Mouse (Mus musculus): Measurements from ENCODE around the gene Chmp1a. TPM values are rescaled to one million over a fixed set of nuclear protein-coding genes. Genes with fewer than 3 reads are reported as not detected.

Gene Chmp1a
- polyA plus RNA-seq, 1 experiment from 2014 or later: 95.4 TPM

- peaks cover 31% of the 10 kb centered on the region for H3K4me1 ChIP-seq (replicated peaks; ENCODE audit: control insufficient read depth, insufficient read depth, low read length)
- ATAC-seq (replicated peaks; ENCODE audit: low FRiP score): no peak
- no peak for DNase-seq (ENCODE audit: low spot score)
- H3K4me3 ChIP-seq (ENCODE audit: low read depth, low read length): no peak overlapping the region
- WGBS: 70% methylated on average over 5 of the region's 5 CpGs
- no peaks in the 10 kb centered on the region for H3K36me3 ChIP-seq (ENCODE audit: control insufficient read depth, insufficient read depth, low read length)
- H3K4me2 ChIP-seq: no peak overlapping the region
- no peaks in the 10 kb centered on the region for H3K27me3 ChIP-seq (replicated peaks; ENCODE audit: control insufficient read depth, insufficient read depth, low read length)
- no peaks in the 10 kb centered on the region for H3K9me3 ChIP-seq (ENCODE audit: control insufficient read depth, low read length)
- no peak overlapping the region for H3K9ac ChIP-seq (ENCODE audit: low read depth, low read length)
- H3K27ac ChIP-seq (ENCODE audit: low read depth, low read length): no peak overlapping the region
Measured at GRCm38 (mm10) chr8:123155177-123155576, 57.4 kb downstream of the Chmp1a start.

Other genes with a start within 250 kb of the Chmp1a start
- gene Ankrd11, start 170.5 kb downstream of the Chmp1a start, polyA plus RNA-seq (2014; fragmentation: Nextera tagmentation; extraction: Ambion mirVana): 49.2 and 53.8 TPM in 2 replicates
- 41.3 and 46.0 TPM in 2 replicates for gene Spg7, start 149.8 kb downstream of the Chmp1a start, polyA plus RNA-seq (2014; fragmentation: Nextera tagmentation; extraction: Ambion mirVana)
- gene Rpl13, start 110.4 kb downstream of the Chmp1a start, polyA plus RNA-seq (2014; fragmentation: Nextera tagmentation; extraction: Ambion mirVana): 1,965 and 2,035 TPM in 2 replicates
- gene Cpne7, start 95.4 kb downstream of the Chmp1a start, polyA plus RNA-seq (2014; fragmentation: Nextera tagmentation; extraction: Ambion mirVana): 5.2 and 5.9 TPM in 2 replicates
- 4.6 and 5.6 TPM in 2 replicates for gene Sult5a1, start 54.4 kb downstream of the Chmp1a start, polyA plus RNA-seq (2014; fragmentation: Nextera tagmentation; extraction: Ambion mirVana)
- gene Dpep1, start 26.5 kb downstream of the Chmp1a start, polyA plus RNA-seq (2014; fragmentation: Nextera tagmentation; extraction: Ambion mirVana): 0.52 and 1.3 TPM in 2 replicates
- gene Spata33, start 69 bp upstream of the Chmp1a start, polyA plus RNA-seq (2014; fragmentation: Nextera tagmentation; extraction: Ambion mirVana): 1.4 and 1.7 TPM in 2 replicates
- 22.8 and 25.0 TPM in 2 replicates for gene Cdk10, start 12.1 kb upstream of the Chmp1a start, polyA plus RNA-seq (2014; fragmentation: Nextera tagmentation; extraction: Ambion mirVana)
- gene Spata2l, start 23.5 kb upstream of the Chmp1a start, polyA plus RNA-seq (2014; fragmentation: Nextera tagmentation; extraction: Ambion mirVana): 2.0 and 2.2 TPM in 2 replicates
- 16.0 and 18.8 TPM in 2 replicates for gene Zfp276, start 41.4 kb upstream of the Chmp1a start, polyA plus RNA-seq (2014; fragmentation: Nextera tagmentation; extraction: Ambion mirVana)
- 9.2 and 10.7 TPM in 2 replicates for gene Vps9d1, start 41.6 kb upstream of the Chmp1a start, polyA plus RNA-seq (2014; fragmentation: Nextera tagmentation; extraction: Ambion mirVana)
- gene Fanca, start 105.8 kb upstream of the Chmp1a start, polyA plus RNA-seq (2014; fragmentation: Nextera tagmentation; extraction: Ambion mirVana): 39.7 and 46.8 TPM in 2 replicates
- gene Spire2, start 120.0 kb upstream of the Chmp1a start, polyA plus RNA-seq (2014; fragmentation: Nextera tagmentation; extraction: Ambion mirVana): 6.5 and 6.7 TPM in 2 replicates
- gene Tcf25, start 161.0 kb upstream of the Chmp1a start, polyA plus RNA-seq (2014; fragmentation: Nextera tagmentation; extraction: Ambion mirVana): 136 and 147 TPM in 2 replicates
- 0.04 and 0.06 TPM in 2 replicates for gene Mc1r, start 194.3 kb upstream of the Chmp1a start, polyA plus RNA-seq (2014; fragmentation: Nextera tagmentation; extraction: Ambion mirVana)
- 6.0 and 6.9 TPM in 2 replicates for gene Tubb3, start 198.7 kb upstream of the Chmp1a start, polyA plus RNA-seq (2014; fragmentation: Nextera tagmentation; extraction: Ambion mirVana)
- gene Def8, start 210.8 kb upstream of the Chmp1a start, polyA plus RNA-seq (2014; fragmentation: Nextera tagmentation; extraction: Ambion mirVana): 27.0 and 32.7 TPM in 2 replicates

Measured in liver, embryonic 11.5 days (tissue).